Comparison of ENCODE assay signal across 31 mouse cellular contexts in genomic region chr1:194821721-194822120, GRCm38 (mm10).
DNase-seq lines count a peak whose midpoint lies in the region; ATAC-seq lines count a peak whose summit lies in the region.
"Had no signal": no experiment of that assay in that cellular context is flagged by ENCODE, and none has a peak within 500 bp of the region (broad histone marks: within the 10 kb centered on the region; RNA-seq: fewer than 3 reads in every experiment).

No protein-coding gene starts in this region.

- 58% methylated on average over 1 of the region's 1 CpGs for WGBS in heart, embryonic 14.5 days

- peak overlapping the region; percentile 35 to 37; a peak in 3 of 4 replicates for H3K27ac ChIP-seq in heart, embryonic 14.5 days (replicated peaks in 1 of 2; ENCODE audit: control insufficient read depth in 1 of 2, insufficient read depth in 1 of 2, low read depth in 2 of 2, low read length in 2 of 2)
- H3K27ac ChIP-seq: embryonic facial prominence, embryonic 13.5 days; forebrain, embryonic 12.5 days; intestine, embryonic 15.5 days; kidney, postnatal 0 days; limb, embryonic 10.5 days; limb, embryonic 15.5 days; liver, embryonic 13.5 days; macrophage; midbrain, embryonic 13.5 days; neural tube, embryonic 13.5 days had no signal

- intact Hi-C loops in heart, postnatal 36 days (cut with DNase I) = no loop called here

- DNase-seq in heart, adult 11 months = peak; percentile 84
- no peak for DNase-seq in heart, postnatal 4 days
- no peak for DNase-seq in heart, postnatal 36 days
- peak; percentile 4 for DNase-seq in lung, postnatal 25 days (ENCODE audit: low spot score)
- no peak for DNase-seq in lung, postnatal 10 days
- no peak for DNase-seq in cerebellum, adult 11-12 months
- no peak for DNase-seq in layer of hippocampus, adult 11-12 months (ENCODE audit: low spot score)
- DNase-seq: adrenal gland, postnatal 14 days; cerebellum, adult 18-20 months; cerebellum, postnatal 10 days; forebrain, postnatal 0 days; gastrocnemius, postnatal 10 days; kidney, adult 8-10 months; kidney, postnatal 4 days; liver, embryonic 13.5 days; thymus, adult 2 months; thymus, postnatal 36 days had no signal

- H3K9ac ChIP-seq in heart, embryonic 14.5 days (ENCODE audit: low read length) = no peak overlapping the region
- H3K9ac ChIP-seq: embryonic facial prominence, embryonic 13.5 days; forebrain, embryonic 12.5 days; forebrain, postnatal 0 days; intestine, embryonic 15.5 days; limb, embryonic 15.5 days; liver, embryonic 13.5 days; midbrain, embryonic 13.5 days; neural tube, embryonic 13.5 days had no signal

- no peak overlapping the region for H3K4me3 ChIP-seq in heart, embryonic 14.5 days (ENCODE audit: control insufficient read depth in 1 of 2, insufficient read depth in 1 of 2, low read depth in 1 of 2, low read length in 2 of 2)
- H3K4me3 ChIP-seq: embryonic facial prominence, embryonic 13.5 days; erythroblast, embryonic 14.5 days; forebrain, embryonic 12.5 days; intestine, embryonic 15.5 days; limb, embryonic 10.5 days; limb, embryonic 15.5 days; liver, embryonic 13.5 days; midbrain, embryonic 13.5 days; neural tube, embryonic 13.5 days had no signal

- no peak overlapping the region for H3K4me2 ChIP-seq in heart, embryonic 14.5 days (ENCODE audit: low read length)
- H3K4me2 ChIP-seq: embryonic facial prominence, embryonic 13.5 days; forebrain, embryonic 12.5 days; intestine, embryonic 15.5 days; limb, embryonic 15.5 days; liver, embryonic 13.5 days; midbrain, embryonic 13.5 days; neural tube, embryonic 13.5 days had no signal

- no peaks in the 10 kb centered on the region for H3K9me3 ChIP-seq in heart, embryonic 14.5 days (ENCODE audit: control insufficient read depth, low read length)
- H3K9me3 ChIP-seq: embryonic facial prominence, embryonic 13.5 days; forebrain, embryonic 12.5 days; G1E; intestine, embryonic 15.5 days; limb, embryonic 10.5 days; limb, embryonic 15.5 days; liver, embryonic 13.5 days; midbrain, embryonic 13.5 days; neural tube, embryonic 13.5 days had no signal

- no peaks in the 10 kb centered on the region for H3K27me3 ChIP-seq in heart, embryonic 14.5 days (ENCODE audit: control insufficient read depth, insufficient read depth, low read length)
- H3K27me3 ChIP-seq: embryonic facial prominence, embryonic 13.5 days; forebrain, embryonic 12.5 days; intestine, embryonic 15.5 days; limb, embryonic 15.5 days; liver, embryonic 13.5 days; midbrain, embryonic 13.5 days; neural tube, embryonic 13.5 days; Patski had no signal

- no peaks in the 10 kb centered on the region for H3K36me3 ChIP-seq in heart, embryonic 14.5 days (ENCODE audit: control insufficient read depth, insufficient read depth, low read length)
- H3K36me3 ChIP-seq: embryonic facial prominence, embryonic 13.5 days; forebrain, embryonic 12.5 days; G1E; intestine, embryonic 15.5 days; limb, embryonic 10.5 days; limb, embryonic 15.5 days; liver, embryonic 13.5 days; midbrain, embryonic 13.5 days; neural tube, embryonic 13.5 days had no signal

- peak; percentile 17; the same call in 1 of the 2 replicates for ATAC-seq in heart, embryonic 14.5 days (ENCODE audit: insufficient number of reproducible peaks, insufficient read depth, low FRiP score, low read depth)
- ATAC-seq: forebrain, postnatal 0 days; hindbrain, embryonic 16.5 days; intestine, embryonic 15.5 days; midbrain, embryonic 13.5 days; Patski had no signal

- H3K4me1 ChIP-seq in heart, embryonic 14.5 days (ENCODE audit: control insufficient read depth in 2 of 2, insufficient read depth in 2 of 2, low read length in 2 of 2) = peaks cover 3 to 17% of the 10 kb centered on the region in 2 experiments
- H3K4me1 ChIP-seq: embryonic facial prominence, embryonic 13.5 days; forebrain, embryonic 12.5 days; intestine, embryonic 15.5 days; limb, embryonic 15.5 days; liver, embryonic 13.5 days; midbrain, embryonic 13.5 days had no signal

Comparison
In these comparisons a context has a peak if more than half of its experiments do, and no peak if none do; other contexts are left out.
1. DNase-seq: peak in heart, adult 11 months (single experiment) and lung, postnatal 25 days (single experiment); none in heart, postnatal 4 days (single experiment), heart, postnatal 36 days (0 of 2), lung, postnatal 10 days (single experiment), cerebellum, adult 11-12 months (single experiment) and layer of hippocampus, adult 11-12 months (single experiment).